ENCODE assay signal across 10 mouse cellular contexts in genomic region chr11:83465976-83466375, GRCm38 (mm10). TPM values are rescaled to one million over a fixed set of nuclear protein-coding genes. Genes with fewer than 3 reads are reported as not detected.
A peak's percentile ranks its signal among the peaks of the same experiment; 100 is the strongest.
DNase-seq lines count a peak whose midpoint lies in the region; ATAC-seq and TF ChIP-seq lines count a peak whose summit lies in the region.
"Had no signal": no experiment of that assay in that cellular context is flagged by ENCODE, and none has a peak within 500 bp of the region (broad histone marks: within the 10 kb centered on the region; RNA-seq: fewer than 3 reads in every experiment).

No protein-coding gene starts in this region.

- peaks cover 12% of the 10 kb centered on the region for H3K4me1 ChIP-seq in kidney, embryonic 15.5 days
- H3K4me1 ChIP-seq in lung, adult 2 months (ENCODE audit: control insufficient read depth, insufficient read depth, low read length): peaks cover 17% of the 10 kb centered on the region

- no peak overlapping the region for H3K4me3 ChIP-seq in kidney, embryonic 15.5 days (replicated peaks)
- no peak overlapping the region for H3K4me3 ChIP-seq in lung, adult 2 months (replicated peaks; ENCODE audit: extremely low read depth, low read depth, low read length)

- no peak overlapping the region for H3K4me2 ChIP-seq in kidney, embryonic 15.5 days

- H3K36me3 ChIP-seq in kidney, embryonic 15.5 days: no peaks in the 10 kb centered on the region

- no peak for TF ChIP-seq CTCF in lung, adult 2 months (IDR thresholded peaks at IDR 0.05; ENCODE audit: insufficient read depth, low read length)

- peaks cover 45% of the 10 kb centered on the region for H3K27me3 ChIP-seq in kidney, embryonic 15.5 days

- no peak for TF ChIP-seq POLR2A in lung, adult 2 months (IDR thresholded peaks at IDR 0.05; ENCODE audit: borderline replicate concordance, extremely low read depth, low read depth, low read length)

- no peak for ATAC-seq in kidney, embryonic 15.5 days (replicated peaks; ENCODE audit: low FRiP score)

- H3K9ac ChIP-seq in kidney, embryonic 15.5 days: no peak overlapping the region

- no peak overlapping the region for H3K27ac ChIP-seq in kidney, embryonic 15.5 days
- H3K27ac ChIP-seq: macrophage had no signal

- no peaks in the 10 kb centered on the region for H3K9me3 ChIP-seq in kidney, embryonic 15.5 days (replicated peaks)

- peak; percentile 75 for DNase-seq in kidney, adult 11 months
- peak; percentile 74 to 75 for DNase-seq in adrenal gland, postnatal 36 days
- peak; percentile 98 for DNase-seq in cerebellum, postnatal 10 days
- DNase-seq in lung, adult 2 months: peak; percentile 55
- DNase-seq in testis, postnatal 14 days (ENCODE audit: low spot score): no peak
- no peak for DNase-seq in urinary bladder, postnatal 25 days (ENCODE audit: low spot score)
- DNase-seq in liver: no peak

- WGBS in kidney, embryonic 15.5 days: 31% methylated on average over 2 of the region's 2 CpGs
- WGBS in lung, adult 2 months: 6% methylated on average over 2 of the region's 2 CpGs

RNA-seq across cellular contexts. Expression of gene Mmp28, which starts 3.1 kb away (rescaled TPM):
- 1.3 and 1.4 TPM in 2 replicates for polyA plus RNA-seq in kidney, embryonic 15.5 days (2015; fragmentation: Nextera tagmentation; extraction: Ambion mirVana)
- total RNA-seq in adrenal gland, postnatal 36 days (2021): 10 to 100 TPM; 11.0 to 12.7 TPM
- polyA plus RNA-seq in lung, adult 2 months (2012; rRNA removed): 20.1 and 33.3 TPM in 2 replicates

RNA-seq across cellular contexts. Expression of gene Taf15, which starts 6.9 kb away (rescaled TPM):
- 13.6 and 17.1 TPM in 2 replicates for polyA plus RNA-seq in kidney, embryonic 15.5 days (2015; fragmentation: Nextera tagmentation; extraction: Ambion mirVana)
- total RNA-seq in adrenal gland, postnatal 36 days (2021): 10 to 100 TPM; 62.2 to 78.5 TPM
- polyA plus RNA-seq in lung, adult 2 months (2012; rRNA removed): 8.5 and 10.7 TPM in 2 replicates

RNA-seq across cellular contexts. Expression of gene 1700020L24Rik, which starts 28.5 kb away (rescaled TPM):
- polyA plus RNA-seq in kidney, embryonic 15.5 days (2015; fragmentation: Nextera tagmentation; extraction: Ambion mirVana): 0.35 TPM in 1 of 2 replicates, not detected in the other
- under 1 TPM; 0.30 to 0.43 TPM for total RNA-seq in adrenal gland, postnatal 36 days (2021)
- 0.54 TPM in 1 of 2 replicates, not detected in the other for polyA plus RNA-seq in lung, adult 2 months (2012; rRNA removed)
- polyA plus RNA-seq: macrophage had no signal

RNA-seq across cellular contexts. Expression of gene Gas2l2, which starts 36.7 kb away (rescaled TPM):
- not detected in 2 replicates for polyA plus RNA-seq in kidney, embryonic 15.5 days (2015; fragmentation: Nextera tagmentation; extraction: Ambion mirVana)
- total RNA-seq in adrenal gland, postnatal 36 days (2021): not detected
- 2.8 TPM in 2 replicates for polyA plus RNA-seq in lung, adult 2 months (2012; rRNA removed)
- polyA plus RNA-seq: macrophage; testis, adult 2 months had no signal

RNA-seq across cellular contexts. Expression of gene Heatr9, which starts 56.0 kb away (rescaled TPM):
- not detected in 2 replicates for polyA plus RNA-seq in kidney, embryonic 15.5 days (2015; fragmentation: Nextera tagmentation; extraction: Ambion mirVana)
- not detected for total RNA-seq in adrenal gland, postnatal 36 days (2021)
- polyA plus RNA-seq in lung, adult 2 months (2012; rRNA removed): 0.06 TPM in 1 of 2 replicates, not detected in the other
- polyA plus RNA-seq: macrophage had no signal

Comparison
In these comparisons a context has a peak if more than half of its experiments do, and no peak if none do; other contexts are left out.
1. DNase-seq: peak in kidney, adult 11 months (single experiment), adrenal gland, postnatal 36 days (2 of 2), cerebellum, postnatal 10 days (2 of 2) and lung, adult 2 months (single experiment); none in testis, postnatal 14 days (single experiment), urinary bladder, postnatal 25 days (single experiment) and liver (single experiment).